Mouse (Mus musculus) thymus, postnatal 25 days (tissue): ENCODE results near the gene Lamtor2.
A peak's percentile ranks its signal among the peaks of the same experiment; 100 is the strongest.

Source experiments
- DNase-seq: peaks from one replicate; pipeline ENCODE4 v3.0.0; 2022

The Lamtor2 gene

GRCm38 (mm10) chr3:88541622-88542401, 11.1 kb downstream of the Lamtor2 start:
- no peak for DNase-seq

GRCm38 (mm10) chr3:88540085-88540484, 12.8 kb downstream of the Lamtor2 start:
- DNase-seq, result no peak

DNA sequence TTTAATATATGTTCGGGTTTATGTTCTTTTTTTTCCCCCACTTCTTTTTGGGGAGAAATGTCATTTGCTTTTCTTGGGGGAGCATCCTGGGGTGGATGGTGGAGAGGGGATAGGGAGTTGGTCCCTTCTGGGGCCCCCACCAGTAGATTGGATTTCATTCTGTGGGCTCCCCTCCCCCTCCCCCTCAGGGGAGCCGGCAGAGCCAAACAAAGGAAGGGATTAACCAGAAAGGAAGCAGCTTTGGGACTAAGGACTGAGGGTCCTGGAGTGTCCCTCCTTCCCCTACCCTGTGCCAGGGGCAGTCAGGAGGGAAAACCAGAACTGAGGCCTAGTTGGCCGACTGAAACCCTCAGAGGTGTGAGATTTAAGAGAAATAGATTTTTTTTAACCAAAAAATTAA, 13.5 kb downstream of the Lamtor2 start:
- DNase-seq, result no peak

- no peak for DNase-seq
Measured at GRCm38 (mm10) chr3:88538271-88539145, 14.4 kb downstream of the Lamtor2 start.

DNA sequence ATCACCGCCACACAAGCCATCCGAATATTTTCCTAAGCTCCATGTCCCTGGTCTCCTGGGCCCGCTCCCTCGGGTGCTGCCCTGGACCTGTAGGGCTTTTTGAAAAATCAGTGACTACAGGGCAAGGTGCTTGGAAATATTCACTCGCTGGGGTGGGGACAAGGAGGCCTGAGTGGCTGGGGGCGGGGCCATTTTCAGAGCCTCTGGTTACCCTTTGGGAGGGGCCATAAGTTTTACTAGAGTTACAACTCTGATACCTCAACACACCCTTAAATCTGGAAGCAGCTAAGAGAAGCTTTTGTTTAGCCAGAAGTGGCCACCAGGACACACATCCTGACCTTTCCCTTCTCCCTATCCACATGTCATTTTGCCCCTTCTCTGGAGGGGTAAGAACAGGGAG, 15.7 kb downstream of the Lamtor2 start:
- DNase-seq, result no peak

- DNase-seq, result no peak
Measured at GRCm38 (mm10) chr3:88536103-88536930, 16.6 kb downstream of the Lamtor2 start.

GRCm38 (mm10) chr3:88535527-88535926, 17.3 kb downstream of the Lamtor2 start:
- DNase-seq, result no peak

DNA sequence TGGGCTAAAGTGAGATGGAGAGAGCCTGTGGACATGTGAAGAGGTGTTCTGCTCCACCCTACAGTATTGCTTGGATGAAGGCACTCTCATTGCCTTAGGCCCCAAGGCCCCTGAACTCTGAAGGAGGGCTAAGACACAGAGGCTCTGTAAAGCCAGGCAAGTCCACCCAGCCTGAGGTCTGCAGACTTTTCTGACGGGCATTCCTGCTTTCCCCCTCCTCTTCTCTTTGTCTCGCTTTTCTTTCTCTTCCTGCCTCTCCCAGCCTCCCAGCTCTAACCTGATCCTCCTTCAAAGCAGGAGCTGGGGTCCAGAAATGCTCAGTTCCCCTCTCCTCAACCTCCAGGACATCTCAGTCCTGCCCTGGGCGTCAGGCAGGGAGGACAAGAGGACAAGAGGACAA, 17.9 kb downstream of the Lamtor2 start:
- DNase-seq, result no peak

DNA sequence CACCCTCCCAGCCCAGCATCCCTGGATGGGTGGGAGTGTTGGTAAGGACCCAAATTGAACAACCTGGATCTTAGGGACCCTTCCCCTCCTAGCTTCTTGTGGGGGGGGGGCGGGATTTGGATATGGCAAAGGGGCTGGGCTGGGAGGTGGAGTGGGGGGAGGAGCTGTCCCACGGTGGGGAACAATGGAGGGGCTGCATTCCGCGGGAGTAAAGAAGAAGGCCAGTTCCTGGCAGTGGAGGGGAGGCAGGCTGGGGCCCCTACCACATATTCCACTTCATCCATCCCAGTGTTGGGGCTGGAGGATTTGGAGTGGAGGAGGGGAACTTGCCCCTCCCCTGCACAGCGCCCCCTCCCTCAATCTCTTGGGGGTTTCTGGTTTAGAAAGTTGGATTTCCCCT, 19.2 kb downstream of the Lamtor2 start:
- no peak for DNase-seq

- DNase-seq, result no peak
Measured at GRCm38 (mm10) chr3:88532689-88533511, 20.0 kb downstream of the Lamtor2 start.

DNA sequence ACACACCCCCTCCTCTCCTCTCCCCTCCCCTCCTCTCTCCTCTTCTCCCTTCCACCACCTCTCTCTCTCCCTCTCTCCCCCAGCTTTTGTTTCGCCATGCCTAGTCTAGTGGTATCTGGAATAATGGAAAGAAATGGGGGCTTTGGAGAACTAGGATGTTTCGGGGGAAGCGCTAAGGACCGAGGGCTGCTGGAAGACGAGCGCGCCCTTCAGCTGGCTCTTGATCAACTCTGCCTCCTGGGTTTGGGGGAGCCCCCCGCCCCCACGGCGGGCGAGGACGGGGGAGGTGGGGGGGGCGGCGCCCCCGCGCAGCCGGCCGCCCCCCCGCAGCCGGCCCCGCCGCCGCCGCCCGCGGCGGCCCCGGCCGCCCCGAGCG, 20.6 kb downstream of the Lamtor2 start, which contains the start of gene Mex3a:
Mex3a (plus strand) TSS at position 97 of the 376 bp plus-strand sequence.
- peak; percentile 44 for DNase-seq

- peak; percentile 93 for DNase-seq
Measured at GRCm38 (mm10) chr3:88531348-88532298, 21.3 kb downstream of the Lamtor2 start.

- DNase-seq, result no peak
Measured at GRCm38 (mm10) chr3:88530082-88530864, 22.6 kb downstream of the Lamtor2 start.

GRCm38 (mm10) chr3:88529204-88530000, 23.5 kb downstream of the Lamtor2 start:
- DNase-seq, result no peak

DNA sequence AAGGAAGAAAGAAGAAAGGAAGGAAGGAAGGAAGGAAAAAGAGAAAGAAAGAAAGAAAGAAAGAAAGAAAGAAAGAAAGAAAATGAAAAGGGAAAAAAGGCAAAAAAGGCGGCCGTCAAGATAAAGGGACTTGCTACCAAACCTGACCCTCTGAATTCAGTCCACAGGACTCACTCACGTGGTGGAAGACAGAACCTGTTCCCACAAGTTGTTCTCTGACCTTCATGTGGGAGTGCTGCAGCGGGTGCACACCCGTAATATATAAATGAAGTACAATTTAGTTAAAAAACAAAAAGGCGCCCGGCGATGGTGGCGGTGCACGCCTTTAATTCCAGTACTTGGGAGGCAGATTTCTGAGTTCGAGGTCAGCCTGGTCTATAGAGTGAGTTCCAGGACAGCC, 24.2 kb downstream of the Lamtor2 start:
- no peak for DNase-seq

DNA sequence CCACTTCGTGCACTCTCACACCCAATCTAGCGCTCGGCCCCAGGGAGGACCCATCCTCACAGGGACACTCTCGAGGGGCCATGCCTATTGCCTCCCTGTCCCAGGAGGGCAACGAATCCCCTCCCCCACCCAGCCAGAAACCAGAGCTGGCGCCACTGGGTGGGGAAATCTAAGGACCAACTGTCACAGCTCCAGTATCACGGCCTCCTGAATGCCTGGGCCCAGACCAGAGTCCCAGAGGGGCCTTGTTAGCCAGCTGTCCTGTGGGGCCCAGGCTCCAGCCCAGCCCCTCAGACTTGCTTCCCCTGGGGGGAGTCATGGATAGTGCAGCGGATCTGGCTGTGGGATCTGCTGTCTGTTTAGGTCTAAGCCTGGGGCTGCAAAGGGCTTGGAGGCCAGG, 25.3 kb downstream of the Lamtor2 start:
- no peak for DNase-seq

- peak; percentile 79 for DNase-seq
Measured at GRCm38 (mm10) chr3:88526157-88527131, 26.4 kb downstream of the Lamtor2 start.

DNA sequence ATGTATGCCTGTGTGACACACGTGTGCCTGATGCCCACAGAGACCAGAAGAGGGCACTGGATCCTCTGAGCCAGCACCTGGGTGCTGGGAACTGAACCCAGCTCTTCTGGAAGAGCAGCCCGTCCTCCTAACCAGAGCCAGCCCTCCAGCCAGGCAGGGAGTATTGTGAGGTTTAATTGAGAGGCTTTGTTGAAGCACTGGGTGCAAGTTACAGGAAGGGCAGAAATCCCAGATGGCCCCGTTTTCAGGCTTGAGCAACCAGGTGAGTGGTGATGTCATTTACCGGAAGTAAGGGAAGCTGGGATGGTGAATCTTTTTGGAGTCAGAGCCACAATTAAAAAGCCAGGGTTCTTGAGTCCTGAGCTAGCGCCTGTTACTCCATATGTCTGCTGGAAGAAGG, 27.9 kb downstream of the Lamtor2 start:
- no peak for DNase-seq
